Mouse (Mus musculus) kidney, adult 2 months (tissue): ENCODE data around the gene Ddb2.

Experiments used
- CTCF ChIP-seq: fragments of 200-500 bp; conservative IDR thresholded peaks from 2 replicates; pipeline ENCODE4 v1.5.1; 2011; ENCODE audit warnings: low read depth, mild to moderate bottlenecking, control low read depth, low read length, moderate library complexity, mixed read lengths; ENCODE audit not compliant: insufficient read depth, insufficient read length
- POLR2A ChIP-seq: fragments of 200-500 bp; IDR thresholded peaks from one replicate; pipeline ENCODE4 v1.6.1; 2011; ENCODE audit warnings: low read depth, low read length, control low read depth

GRCm38 (mm10) chr2:91236601-91237510, at the start of gene Ddb2:
- no peak for TF ChIP-seq CTCF
- TF ChIP-seq POLR2A: no peak
